Comparison of ENCODE assay signal across 31 mouse cellular contexts in the genomic region with DNA sequence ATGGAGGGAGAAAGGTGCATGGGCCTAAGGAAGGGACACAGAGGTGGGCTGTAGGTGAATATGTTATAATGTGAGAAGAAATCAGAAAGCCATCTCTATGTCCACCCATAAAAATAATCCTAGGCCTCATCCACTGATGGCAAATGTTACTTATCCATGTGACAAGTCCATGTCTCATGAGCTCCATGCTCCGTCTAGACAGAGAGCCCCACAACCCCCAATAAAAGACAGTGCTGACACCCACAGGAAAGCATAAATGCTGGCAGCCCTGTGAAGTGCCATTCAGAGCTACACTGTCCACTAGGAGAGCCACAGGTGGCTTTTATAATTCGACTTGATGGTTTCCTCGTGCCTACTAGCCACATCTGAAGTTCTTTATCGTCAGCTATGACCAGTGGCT.
"Had no signal": no experiment of that assay in that cellular context is flagged by ENCODE, and none has a peak within 500 bp of the region (broad histone marks: within the 10 kb centered on the region; RNA-seq: fewer than 3 reads in every experiment).

No protein-coding gene starts in this region.

- H3K4me1 ChIP-seq: liver, embryonic 12.5 days; liver, embryonic 13.5 days; liver, embryonic 15.5 days; megakaryocyte, embryonic 14.5 days; neural tube, embryonic 12.5 days had no signal

- H3K4me2 ChIP-seq: limb, embryonic 12.5 days; limb, embryonic 13.5 days; limb, embryonic 15.5 days; liver, embryonic 11.5 days; liver, embryonic 12.5 days; liver, embryonic 13.5 days; liver, embryonic 15.5 days; lung, embryonic 14.5 days; lung, embryonic 15.5 days; midbrain, embryonic 11.5 days; midbrain, embryonic 12.5 days; midbrain, embryonic 13.5 days; midbrain, embryonic 15.5 days; neural tube, embryonic 12.5 days had no signal

- H3K36me3 ChIP-seq: liver, embryonic 15.5 days; lung, embryonic 15.5 days had no signal

- ATAC-seq: liver, embryonic 12.5 days; liver, postnatal 0 days; lung, postnatal 0 days; midbrain, embryonic 13.5 days; midbrain, embryonic 15.5 days; midbrain, embryonic 16.5 days had no signal

- DNase-seq: left cerebral cortex, postnatal 4 days; liver; liver, embryonic 13.5 days; liver, postnatal 0 days; lung, adult 18-20 months; lung, adult 2 months; lung, embryonic 14.5 days; lung, postnatal 10 days; lung, postnatal 14 days; lung, postnatal 36 days; lung, postnatal 4 days; midbrain, embryonic 14.5 days had no signal

- H3K27ac ChIP-seq: limb, embryonic 12.5 days; limb, embryonic 13.5 days; limb, embryonic 15.5 days; liver, embryonic 12.5 days; liver, embryonic 13.5 days; liver, embryonic 14.5 days; liver, embryonic 15.5 days; lung, embryonic 15.5 days; macrophage; midbrain, embryonic 10.5 days; midbrain, embryonic 12.5 days; midbrain, embryonic 13.5 days; midbrain, embryonic 15.5 days; neural tube, embryonic 12.5 days had no signal

- H3K4me3 ChIP-seq: limb, embryonic 12.5 days; limb, embryonic 13.5 days; limb, embryonic 15.5 days; liver, embryonic 12.5 days; liver, embryonic 13.5 days; liver, embryonic 15.5 days; lung, embryonic 15.5 days; megakaryocyte, embryonic 14.5 days; midbrain, embryonic 10.5 days; midbrain, embryonic 12.5 days; midbrain, embryonic 13.5 days; midbrain, embryonic 15.5 days; myocyte; neural tube, embryonic 12.5 days had no signal

- H3K9me3 ChIP-seq: limb, embryonic 12.5 days; limb, embryonic 13.5 days; limb, embryonic 15.5 days; liver, embryonic 12.5 days; liver, embryonic 13.5 days; liver, embryonic 15.5 days; lung, embryonic 15.5 days; midbrain, embryonic 10.5 days; midbrain, embryonic 12.5 days; midbrain, embryonic 13.5 days; midbrain, embryonic 15.5 days; neural tube, embryonic 12.5 days had no signal

- H3K9ac ChIP-seq: limb, embryonic 12.5 days; limb, embryonic 13.5 days; limb, embryonic 15.5 days; liver, embryonic 12.5 days; liver, embryonic 13.5 days; liver, embryonic 14.5 days; liver, embryonic 15.5 days; liver, postnatal 0 days; lung, embryonic 14.5 days; lung, embryonic 15.5 days; midbrain, embryonic 12.5 days; midbrain, embryonic 13.5 days; midbrain, embryonic 15.5 days; neural tube, embryonic 12.5 days had no signal

- H3K27me3 ChIP-seq: limb, embryonic 12.5 days; limb, embryonic 13.5 days; limb, embryonic 15.5 days; liver, embryonic 12.5 days; liver, embryonic 13.5 days; liver, embryonic 15.5 days; lung, embryonic 15.5 days; megakaryocyte, embryonic 14.5 days; midbrain, embryonic 12.5 days; midbrain, embryonic 13.5 days; midbrain, embryonic 15.5 days; neural tube, embryonic 12.5 days had no signal
